Comparison of ENCODE assay signal across 9 mouse cellular contexts in the genomic region with DNA sequence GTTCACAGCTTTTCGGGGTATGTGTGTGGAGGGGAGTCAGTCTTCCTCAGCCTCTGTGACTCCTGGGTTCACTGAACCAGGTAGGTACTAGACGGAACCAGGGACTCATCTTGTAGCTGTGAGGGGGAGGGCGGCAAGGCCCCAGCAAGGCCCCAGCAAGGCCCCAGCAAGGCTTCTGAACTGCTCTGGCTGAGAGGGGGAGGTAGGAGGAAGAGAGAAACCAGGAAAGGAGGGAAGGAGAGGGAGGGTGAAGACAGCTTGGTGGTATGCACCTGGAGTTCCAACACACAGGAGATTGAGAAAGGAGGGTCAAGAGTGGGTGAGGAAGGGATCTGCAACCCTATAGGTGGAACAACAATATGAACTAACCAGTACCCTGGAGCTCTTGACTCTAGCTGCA. TPM values are rescaled to one million over a fixed set of nuclear protein-coding genes. Genes with fewer than 3 reads are reported as not detected.
A peak's percentile ranks its signal among the peaks of the same experiment; 100 is the strongest.
DNase-seq lines count a peak whose midpoint lies in the region; ATAC-seq and TF ChIP-seq lines count a peak whose summit lies in the region.
"Had no signal": no experiment of that assay in that cellular context is flagged by ENCODE, and none has a peak within 500 bp of the region (broad histone marks: within the 10 kb centered on the region; RNA-seq: fewer than 3 reads in every experiment).

No protein-coding gene starts in this region.

- peak; percentile 18; the same call in 1 of the 2 replicates for ATAC-seq in kidney, postnatal 0 days (replicated peaks; ENCODE audit: low FRiP score, low read depth)
- ATAC-seq in embryonic facial prominence, embryonic 12.5 days (ENCODE audit: insufficient number of reproducible peaks, insufficient read depth, low FRiP score, low TSS enrichment) = no peak
- no peak for ATAC-seq in limb, embryonic 15.5 days (ENCODE audit: insufficient number of reproducible peaks, low FRiP score, low TSS enrichment, low read depth)

- H3K9ac ChIP-seq in kidney, postnatal 0 days (ENCODE audit: low read depth, low read length) = peak overlapping the region; percentile 18; the same call in 1 of the 2 replicates
- no peak overlapping the region for H3K9ac ChIP-seq in embryonic facial prominence, embryonic 12.5 days
- H3K9ac ChIP-seq in limb, embryonic 15.5 days = no peak overlapping the region

- no peak overlapping the region for H3K4me3 ChIP-seq in kidney, postnatal 0 days (replicated peaks; ENCODE audit: low read depth, low read length)
- no peak overlapping the region for H3K4me3 ChIP-seq in embryonic facial prominence, embryonic 12.5 days
- H3K4me3 ChIP-seq in limb, embryonic 15.5 days = no peak overlapping the region

- DNase-seq in kidney, postnatal 0 days (ENCODE audit: low spot score) = no peak
- DNase-seq in kidney, postnatal 14 days = no peak
- peak; percentile 36 for DNase-seq in Muller cell, postnatal 12 days (ENCODE audit: inconsistent ontology term)
- no peak for DNase-seq in cerebellum, adult 9-11 months
- no peak for DNase-seq in spleen, postnatal 10 days (ENCODE audit: low spot score in 2 of 2)
- DNase-seq: cerebellum, adult 18-20 months had no signal

- H3K27ac ChIP-seq in kidney, postnatal 0 days = peak overlapping the region; percentile 89
- peak overlapping the region; percentile 74 for H3K27ac ChIP-seq in embryonic facial prominence, embryonic 12.5 days
- H3K27ac ChIP-seq in limb, embryonic 15.5 days = peak overlapping the region; percentile 81

- H3K36me3 ChIP-seq in kidney, postnatal 0 days (ENCODE audit: insufficient read depth, low read length) = 0 out of 2 replicates have a peak, but pooled peaks cover 3% of the 10 kb centered on the region
- peaks cover 12% of the 10 kb centered on the region for H3K36me3 ChIP-seq in embryonic facial prominence, embryonic 12.5 days
- H3K36me3 ChIP-seq in limb, embryonic 15.5 days = peaks cover 33% of the 10 kb centered on the region; the same call in 1 of the 2 replicates

- H3K4me1 ChIP-seq in kidney, postnatal 0 days (replicated peaks; ENCODE audit: insufficient read depth, low read length) = peaks cover 17% of the 10 kb centered on the region
- H3K4me1 ChIP-seq in embryonic facial prominence, embryonic 12.5 days = peaks cover 6% of the 10 kb centered on the region; the same call in 1 of the 2 replicates
- H3K4me1 ChIP-seq in limb, embryonic 15.5 days = peaks cover 11% of the 10 kb centered on the region

- H3K4me2 ChIP-seq in kidney, postnatal 0 days (ENCODE audit: low read length) = peak overlapping the region; percentile 19; the same call in 1 of the 2 replicates
- H3K4me2 ChIP-seq in embryonic facial prominence, embryonic 12.5 days (replicated peaks) = no peak overlapping the region
- H3K4me2 ChIP-seq in limb, embryonic 15.5 days = no peak overlapping the region

- no peak for TF ChIP-seq CTCF in kidney, postnatal 0 days (IDR thresholded peaks at IDR 0.05; ENCODE audit: low read depth)

- 49% methylated on average over 3 of the region's 3 CpGs for WGBS in kidney, postnatal 0 days
- 75% methylated on average over 3 of the region's 3 CpGs for WGBS in embryonic facial prominence, embryonic 12.5 days
- 82% methylated on average over 3 of the region's 3 CpGs for WGBS in limb, embryonic 15.5 days

- H3K27me3 ChIP-seq in kidney, postnatal 0 days (ENCODE audit: insufficient read depth, low read length) = no peaks in the 10 kb centered on the region
- H3K27me3 ChIP-seq in embryonic facial prominence, embryonic 12.5 days = no peaks in the 10 kb centered on the region
- no peaks in the 10 kb centered on the region for H3K27me3 ChIP-seq in limb, embryonic 15.5 days
- H3K27me3 ChIP-seq: Patski had no signal

- H3K9me3 ChIP-seq in kidney, postnatal 0 days (replicated peaks; ENCODE audit: low read length) = no peaks in the 10 kb centered on the region
- 0 out of 2 replicates have a peak, but pooled peaks cover 2% of the 10 kb centered on the region for H3K9me3 ChIP-seq in embryonic facial prominence, embryonic 12.5 days
- H3K9me3 ChIP-seq in limb, embryonic 15.5 days = no peaks in the 10 kb centered on the region

RNA-seq across cellular contexts. Expression of a gene that starts 9.3 kb away (rescaled TPM):
- polyA plus RNA-seq in kidney, postnatal 0 days (2015; fragmentation: Nextera tagmentation; extraction: Ambion mirVana) = 29.8 and 30.6 TPM in 2 replicates
- 15.7 and 19.8 TPM in 2 replicates for polyA plus RNA-seq in embryonic facial prominence, embryonic 12.5 days (2016; fragmentation: Nextera tagmentation; extraction: Ambion mirVana)
- polyA plus RNA-seq in limb, embryonic 15.5 days (2015; fragmentation: Nextera tagmentation; extraction: Ambion mirVana) = 16.5 and 16.8 TPM in 2 replicates

RNA-seq across cellular contexts. Expression of a gene that starts 9.8 kb away (rescaled TPM):
- polyA plus RNA-seq in kidney, postnatal 0 days (2015; fragmentation: Nextera tagmentation; extraction: Ambion mirVana) = 107 and 123 TPM in 2 replicates
- 56.1 and 59.7 TPM in 2 replicates for polyA plus RNA-seq in embryonic facial prominence, embryonic 12.5 days (2016; fragmentation: Nextera tagmentation; extraction: Ambion mirVana)
- polyA plus RNA-seq in limb, embryonic 15.5 days (2015; fragmentation: Nextera tagmentation; extraction: Ambion mirVana) = 119 and 127 TPM in 2 replicates
